Mouse (Mus musculus): ENCODE measurements around the gene Pax6.

Pax6 gene

GRCm38 (mm10) chr2:105730704-105731103, 62.0 kb downstream of the Pax6 start:
- no peak for DNase-seq (ENCODE audit: low spot score in 2 of 2)

GRCm38 (mm10) chr2:105736166-105736565, 67.5 kb downstream of the Pax6 start:
- DNase-seq (ENCODE audit: low spot score in 2 of 2) = no peak

- DNase-seq (ENCODE audit: low spot score in 2 of 2) = no peak
These were observed 78.2 kb downstream of the Pax6 start for GRCm38 (mm10) chr2:105746896-105747295.
